Mouse (Mus musculus) hindbrain, embryonic 15.5 days (tissue): ENCODE measurements around the gene Naga. TPM values are rescaled to one million over a fixed set of nuclear protein-coding genes. Genes with fewer than 3 reads are reported as not detected.

Experiments
- ATAC-seq: fragments of 200-750 bp; cut with Nextera tagmentation; 2 replicates; pipeline ENCODE4 v1.8.0; 2017; ENCODE audit warnings: low read depth, moderate number of reproducible peaks, moderate TSS enrichment; ENCODE audit not compliant: low FRiP score
- H3K27ac ChIP-seq: fragments of 300-500 bp; sonication (generic); replicated peaks from 2 replicates; pipeline ENCODE4 v1.5.1; 2015; ENCODE audit warnings: mild to moderate bottlenecking, inconsistent platforms
- H3K27me3 ChIP-seq: fragments of 300-500 bp; sonication (generic); 2 replicates; pipeline ENCODE4 v1.6.1; 2015; ENCODE audit warnings: control low read depth, inconsistent platforms
- H3K36me3 ChIP-seq: fragments of 300-500 bp; sonication (generic); 2 replicates; pipeline ENCODE4 v1.6.1; 2015; ENCODE audit warnings: control low read depth, inconsistent platforms
- H3K4me1 ChIP-seq: fragments of 300-500 bp; sonication (generic); replicated peaks from 2 replicates; pipeline ENCODE4 v1.6.1; 2015; ENCODE audit warnings: control low read depth, inconsistent platforms
- H3K4me2 ChIP-seq: fragments of 300-500 bp; sonication (generic); 2 replicates; pipeline ENCODE4 v1.6.1; 2015; ENCODE audit warnings: moderate library complexity, mild to moderate bottlenecking, inconsistent platforms
- H3K4me3 ChIP-seq: fragments of 300-500 bp; sonication (generic); 2 replicates; pipeline ENCODE4 v1.5.1; 2015; ENCODE audit warnings: mild to moderate bottlenecking, inconsistent platforms
- H3K9ac ChIP-seq: fragments of 300-500 bp; sonication (generic); 2 replicates; pipeline ENCODE4 v1.6.1; 2015; ENCODE audit warnings: inconsistent platforms
- H3K9me3 ChIP-seq: fragments of 300-500 bp; sonication (generic); 2 replicates; pipeline ENCODE4 v1.6.1; 2016; ENCODE audit warnings: control low read depth, inconsistent platforms
- WGBS: fragments of 180-500 bp; shearing (Covaris S2); methylation state at CpG from one replicate; pipeline ENCODE4 v1.1.7; 2015; 5-methylcytosine and 5-hydroxymethylcytosine counted together
- polyA plus RNA-seq: library from polyadenylated mRNA; unstranded; fragments of >200 nt; fragmentation: Nextera tagmentation; extraction: Ambion mirVana; gene quantifications from 2 replicates; pipeline ENCODE4 v1.2.1, GENCODE M21; 2015

Naga gene
- polyA plus RNA-seq, 1 experiment from 2014 or later, result 27.9 TPM

- H3K4me1 ChIP-seq, result no peaks in the 10 kb centered on the region
Observed at GRCm38 (mm10) chr15:82319613-82320012, 19.1 kb downstream of the Naga start.

GRCm38 (mm10) chr15:82317839-82318238 is 20.9 kb downstream of the Naga start:
- Histone ChIP-seq H3K27me3 (no peaks in the 10 kb centered on the region), H3K27ac (no peak overlapping the region), H3K4me1 (no peaks in the 10 kb centered on the region), H3K36me3 (no peaks in the 10 kb centered on the region), H3K4me3 (no peak overlapping the region), H3K9me3 (no peaks in the 10 kb centered on the region), H3K9ac (no peak overlapping the region), H3K4me2 (no peak overlapping the region)
- 85% methylated on average over 6 of the region's 6 CpGs for WGBS
- no peak for ATAC-seq

More at GRCm38 (mm10) chr15:82319613-82320012, 19.1 kb downstream of the Naga start:
- H3K4me3 ChIP-seq, result no peak overlapping the region
- H3K27ac ChIP-seq, result no peak overlapping the region
- no peak overlapping the region for H3K4me2 ChIP-seq
- H3K9me3 ChIP-seq, result no peaks in the 10 kb centered on the region
- WGBS, result 56% methylated on average over 1 of the region's 1 CpGs
- H3K36me3 ChIP-seq, result no peaks in the 10 kb centered on the region
- H3K9ac ChIP-seq, result no peak overlapping the region
- no peaks in the 10 kb centered on the region for H3K27me3 ChIP-seq
- no peak for ATAC-seq

- H3K4me1 ChIP-seq, result no peaks in the 10 kb centered on the region
- H3K36me3 ChIP-seq, result no peaks in the 10 kb centered on the region
- H3K27ac ChIP-seq, result no peak overlapping the region
- no peak for ATAC-seq
- no peaks in the 10 kb centered on the region for H3K27me3 ChIP-seq
- no peaks in the 10 kb centered on the region for H3K9me3 ChIP-seq
- no peak overlapping the region for H3K4me3 ChIP-seq
- H3K9ac ChIP-seq, result no peak overlapping the region
- 92% methylated on average over 3 of the region's 3 CpGs for WGBS
- H3K4me2 ChIP-seq, result no peak overlapping the region
Observed at GRCm38 (mm10) chr15:82308416-82308815, 30.3 kb downstream of the Naga start.

- H3K36me3 ChIP-seq, result no peaks in the 10 kb centered on the region
- no peaks in the 10 kb centered on the region for H3K9me3 ChIP-seq
- H3K4me2 ChIP-seq, result no peak overlapping the region
- no peak overlapping the region for H3K27ac ChIP-seq
- 82% methylated on average over 3 of the region's 3 CpGs for WGBS
- H3K4me3 ChIP-seq, result no peak overlapping the region
- H3K9ac ChIP-seq, result no peak overlapping the region
- H3K4me1 ChIP-seq, result no peaks in the 10 kb centered on the region
- ATAC-seq, result no peak
- H3K27me3 ChIP-seq, result no peaks in the 10 kb centered on the region
Observed at GRCm38 (mm10) chr15:82307107-82307506, 31.6 kb downstream of the Naga start.

- peak within 1 kb of the TSS; percentile 14; the same call in 1 of the 2 replicates for H3K4me2 ChIP-seq
- peak; percentile 55; the same call in 1 of the 2 replicates for ATAC-seq
Observed at GRCm38 (mm10) chr15:82298764-82299561, 39.8 kb downstream of the Naga start, which contains the start of gene Wbp2nl. TSS of gene Wbp2nl (plus strand) at chr15:82298954.

GRCm38 (mm10) chr15:82294059-82294458 is 44.7 kb downstream of the Naga start:
- H3K27ac ChIP-seq, result peak overlapping the region; percentile 65
- H3K4me2 ChIP-seq, result no peak overlapping the region
- ATAC-seq, result peak; percentile 40; the same call in 1 of the 2 replicates
- H3K36me3 ChIP-seq, result peaks cover 34% of the 10 kb centered on the region
- no peaks in the 10 kb centered on the region for H3K27me3 ChIP-seq
- H3K4me1 ChIP-seq, result peaks cover 26% of the 10 kb centered on the region
- 36% methylated on average over 8 of the region's 8 CpGs for WGBS
- no peak overlapping the region for H3K9ac ChIP-seq
- H3K9me3 ChIP-seq, result no peaks in the 10 kb centered on the region
- H3K4me3 ChIP-seq, result no peak overlapping the region

More at GRCm38 (mm10) chr15:82298764-82299561, 39.8 kb downstream of the Naga start, which contains the start of gene Wbp2nl:
- Histone ChIP-seq H3K36me3 (no peaks in the 10 kb centered on the region), H3K4me1 (peaks cover 12% of the 10 kb centered on the region), H3K27me3 (no peaks in the 10 kb centered on the region), H3K9me3 (no peaks in the 10 kb centered on the region), H3K27ac (no peak within 1 kb of the TSS), H3K4me3 (no peak within 1 kb of the TSS), H3K9ac (no peak within 1 kb of the TSS)
- 64% methylated on average over 39 of the region's 39 CpGs for WGBS

- 2% methylated on average over 7 of the region's 7 CpGs for WGBS
- Histone ChIP-seq H3K27ac (peak overlapping the region; percentile 65), H3K9ac (no peak overlapping the region)
Observed at GRCm38 (mm10) chr15:82293271-82293711, 45.4 kb downstream of the Naga start.

GRCm38 (mm10) chr15:82292851-82293250 is 45.9 kb downstream of the Naga start:
- Histone ChIP-seq H3K4me3 (no peak overlapping the region), H3K4me2 (peak overlapping the region; percentile 28), H3K9ac (no peak overlapping the region), H3K36me3 (peaks cover 45% of the 10 kb centered on the region), H3K27ac (peak overlapping the region; percentile 65), H3K4me1 (peaks cover 26% of the 10 kb centered on the region), H3K27me3 (no peaks in the 10 kb centered on the region), H3K9me3 (no peaks in the 10 kb centered on the region)
- WGBS, result 11% methylated on average over 5 of the region's 5 CpGs
- no peak; the same call in 1 of the 2 replicates for ATAC-seq

More at GRCm38 (mm10) chr15:82293271-82293711, 45.4 kb downstream of the Naga start:
- Histone ChIP-seq H3K4me3 (0 out of 2 replicates have a peak overlapping the region, but pooled peaks have one; percentile 1), H3K9me3 (no peaks in the 10 kb centered on the region), H3K27me3 (no peaks in the 10 kb centered on the region), H3K4me1 (peaks cover 26% of the 10 kb centered on the region), H3K4me2 (peak overlapping the region; percentile 28), H3K36me3 (peaks cover 42% of the 10 kb centered on the region)
- ATAC-seq, result peak; percentile 84

GRCm38 (mm10) chr15:82290252-82290651 is 48.5 kb downstream of the Naga start:
- H3K4me2 ChIP-seq, result no peak overlapping the region
- H3K36me3 ChIP-seq, result peaks cover 70% of the 10 kb centered on the region
- WGBS, result 84% methylated on average over 7 of the region's 7 CpGs
- H3K9me3 ChIP-seq, result no peaks in the 10 kb centered on the region
- ATAC-seq, result no peak
- no peak overlapping the region for H3K27ac ChIP-seq
- no peaks in the 10 kb centered on the region for H3K27me3 ChIP-seq
- no peak overlapping the region for H3K4me3 ChIP-seq
- H3K9ac ChIP-seq, result no peak overlapping the region
- H3K4me1 ChIP-seq, result peaks cover 22% of the 10 kb centered on the region

- Histone ChIP-seq H3K36me3 (peaks cover 92% of the 10 kb centered on the region), H3K27me3 (no peaks in the 10 kb centered on the region), H3K9me3 (no peaks in the 10 kb centered on the region), H3K4me1 (no peaks in the 10 kb centered on the region), H3K9ac (no peak overlapping the region), H3K4me3 (no peak overlapping the region), H3K4me2 (no peak overlapping the region), H3K27ac (no peak overlapping the region)
- no peak for ATAC-seq
- 67% methylated on average over 12 of the region's 12 CpGs for WGBS
Observed at GRCm38 (mm10) chr15:82286157-82286556, 52.6 kb downstream of the Naga start.

GRCm38 (mm10) chr15:82280638-82281037 is 58.1 kb downstream of the Naga start:
- H3K9me3 ChIP-seq, result no peaks in the 10 kb centered on the region
- H3K36me3 ChIP-seq, result peaks cover 61% of the 10 kb centered on the region
- no peak overlapping the region for H3K4me2 ChIP-seq
- H3K27ac ChIP-seq, result no peak overlapping the region
- no peak overlapping the region for H3K9ac ChIP-seq
- no peak overlapping the region for H3K4me3 ChIP-seq
- H3K27me3 ChIP-seq, result no peaks in the 10 kb centered on the region
- peaks cover 27% of the 10 kb centered on the region for H3K4me1 ChIP-seq
- WGBS, result 77% methylated on average over 4 of the region's 4 CpGs
- no peak for ATAC-seq
